Mouse (Mus musculus): ENCODE results near the gene Ero1l. TPM values are rescaled to one million over a fixed set of nuclear protein-coding genes. Genes with fewer than 3 reads are reported as not detected.

The Ero1l gene
- total RNA-seq, 1 experiment from 2014 or later, result 28.2 TPM

DNA sequence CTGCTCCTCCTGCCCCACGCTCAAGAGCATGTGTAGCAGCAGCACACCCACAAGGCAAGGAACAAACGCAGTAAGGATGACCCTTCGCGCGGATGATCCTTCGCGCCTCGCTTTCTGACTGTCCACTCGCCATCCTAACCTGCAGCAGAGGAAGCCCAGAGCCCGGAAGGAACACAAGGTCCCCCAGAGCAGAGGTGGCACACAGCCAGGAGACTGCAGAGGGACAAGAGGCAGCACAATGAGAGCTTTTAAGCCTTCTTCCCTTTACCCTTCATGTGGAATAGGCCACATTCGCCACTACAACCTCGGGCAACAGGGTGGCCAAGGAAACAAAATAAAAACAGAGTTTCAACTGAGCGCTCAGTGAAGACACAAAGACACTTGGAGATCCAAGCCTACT lies 8.9 kb downstream of the Ero1l start:
- ATAC-seq (replicated peaks; ENCODE audit: insufficient number of reproducible peaks, low FRiP score, low TSS enrichment, poor library complexity, severe bottlenecking), result no peak

DNA sequence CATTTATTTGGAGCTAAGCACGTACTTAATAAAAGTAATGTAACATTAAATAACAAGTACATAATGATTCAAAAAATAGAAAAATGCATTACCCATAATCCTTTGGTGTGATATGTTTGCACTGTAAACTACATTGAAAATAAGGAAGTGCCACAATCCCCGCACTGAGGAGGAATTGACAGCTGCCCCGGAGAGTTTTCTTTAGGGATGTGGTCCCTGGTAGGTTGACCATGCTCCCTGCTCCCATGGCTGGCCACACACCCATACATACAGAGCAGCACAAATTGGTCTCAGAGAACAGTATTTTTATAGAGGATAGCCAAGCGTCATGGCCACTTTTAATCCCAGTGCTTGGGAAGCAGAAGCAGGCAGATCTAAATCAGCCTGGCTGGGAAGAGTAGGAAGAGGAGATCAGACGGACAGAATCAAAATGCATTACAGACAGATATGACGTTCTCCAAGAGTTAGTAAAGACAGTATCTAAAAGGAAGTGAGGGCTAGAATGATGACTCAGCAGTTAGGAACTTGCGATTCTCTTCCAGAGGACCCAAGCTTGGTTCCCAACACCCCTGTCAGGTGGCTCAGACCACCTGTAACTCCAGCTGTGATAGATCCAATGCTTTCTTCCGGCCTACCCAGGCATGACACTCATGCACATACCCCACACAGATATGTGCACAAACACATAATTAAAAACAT lies 10.8 kb downstream of the Ero1l start:
- no peak for ATAC-seq (replicated peaks; ENCODE audit: insufficient number of reproducible peaks, low FRiP score, low TSS enrichment, poor library complexity, severe bottlenecking)

DNA sequence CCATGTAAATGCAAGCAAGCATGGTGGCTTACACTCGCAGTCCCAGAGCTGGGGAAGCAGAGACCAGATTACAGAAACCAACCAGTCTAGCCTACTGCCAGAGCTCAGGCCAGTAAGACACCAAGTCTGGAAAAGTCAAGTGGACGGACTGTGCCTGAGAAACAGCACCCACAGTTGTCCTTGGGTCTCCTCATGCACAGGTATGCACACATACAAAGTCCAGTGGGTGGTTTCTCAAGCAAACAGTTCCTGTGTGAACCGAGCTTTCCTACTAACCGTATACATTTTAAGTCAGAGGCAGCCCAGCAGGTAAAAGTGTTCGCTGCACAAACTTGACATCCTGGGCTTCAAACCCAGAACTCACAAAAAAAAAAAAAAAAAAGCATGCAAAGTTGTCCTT lies 12.7 kb downstream of the Ero1l start:
- no peak for ATAC-seq (replicated peaks; ENCODE audit: insufficient number of reproducible peaks, low FRiP score, low TSS enrichment, poor library complexity, severe bottlenecking)

DNA sequence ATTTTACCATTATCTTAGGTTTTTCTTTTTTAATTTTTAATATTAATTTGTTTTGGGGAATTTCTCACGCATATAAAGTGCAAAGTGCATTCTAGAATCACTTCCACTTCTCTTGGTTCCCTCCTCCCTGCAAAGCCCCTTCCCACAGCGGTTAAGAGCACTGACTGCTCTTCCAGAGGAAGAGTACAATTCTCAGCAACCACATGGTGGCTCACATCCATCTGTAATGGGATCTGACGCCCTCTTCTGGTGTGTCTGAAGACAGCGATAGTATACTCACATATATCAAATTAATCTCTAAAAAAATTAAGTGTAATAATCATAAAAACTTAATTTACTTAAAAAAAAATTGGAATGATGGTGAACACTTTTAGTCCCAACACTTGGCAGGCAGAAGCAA lies 14.2 kb downstream of the Ero1l start:
- ATAC-seq (replicated peaks; ENCODE audit: insufficient number of reproducible peaks, low FRiP score, low TSS enrichment, poor library complexity, severe bottlenecking), result no peak

DNA sequence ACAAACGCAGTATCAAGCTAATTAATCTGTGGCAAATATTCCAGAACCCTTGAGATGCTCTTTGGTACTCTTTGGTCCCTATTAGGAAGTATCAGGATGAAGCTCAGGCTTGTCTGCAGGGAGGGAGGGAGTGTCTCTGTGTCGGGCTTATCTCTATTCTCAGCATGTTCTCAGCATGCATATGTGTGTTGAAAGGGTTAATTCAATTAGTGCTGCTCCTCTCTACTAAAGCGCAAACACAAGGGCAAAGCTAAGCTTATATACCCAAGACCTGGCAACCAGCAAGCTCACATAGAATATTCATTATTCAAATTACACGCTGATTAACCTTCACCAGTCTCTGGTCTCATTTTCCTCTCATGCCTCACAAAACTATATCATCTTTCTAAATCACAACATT lies 14.6 kb downstream of the Ero1l start:
- ATAC-seq (replicated peaks; ENCODE audit: insufficient number of reproducible peaks, low FRiP score, low TSS enrichment, poor library complexity, severe bottlenecking), result no peak

DNA sequence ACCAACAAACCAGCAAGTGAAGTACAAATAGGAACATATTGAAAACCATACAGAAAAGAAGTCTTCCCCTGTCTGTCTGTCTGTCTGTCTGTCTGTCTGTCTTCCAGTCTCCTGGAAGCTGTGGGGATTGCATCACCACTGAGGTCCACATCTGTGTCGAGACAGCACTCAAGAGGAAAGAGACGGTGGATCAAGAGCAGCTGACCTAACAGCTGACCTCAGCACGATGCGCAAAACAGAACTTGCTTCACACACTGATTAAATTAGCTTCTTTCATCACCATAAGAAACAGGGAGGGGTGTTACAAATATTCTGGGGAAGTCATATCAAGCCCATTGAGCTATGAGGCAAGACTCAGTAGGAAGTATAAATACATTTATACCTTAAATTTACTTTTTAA lies 27.0 kb downstream of the Ero1l start:
- peak; percentile 98 for ATAC-seq (replicated peaks; ENCODE audit: insufficient number of reproducible peaks, low FRiP score, low TSS enrichment, poor library complexity, severe bottlenecking)

DNA sequence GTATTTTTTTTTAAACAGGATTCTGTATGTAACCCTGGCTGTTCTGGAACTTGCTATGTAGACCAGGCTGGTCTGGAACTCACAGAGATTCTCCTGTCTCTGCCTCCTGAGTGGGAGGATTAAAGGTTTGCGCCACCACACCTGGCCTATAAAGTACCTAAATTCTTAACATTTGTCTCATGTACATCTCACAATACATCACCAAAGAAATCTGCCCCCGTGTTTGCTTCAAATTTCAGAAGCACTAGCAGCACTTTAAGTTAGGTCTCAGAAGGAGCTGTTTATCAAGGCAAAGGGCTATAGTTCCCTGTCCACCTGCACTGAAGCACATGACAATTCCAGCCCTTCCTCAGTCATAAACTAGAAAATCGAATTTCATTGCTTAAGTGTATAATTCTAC lies 36.5 kb downstream of the Ero1l start:
- no peak for ATAC-seq (replicated peaks; ENCODE audit: insufficient number of reproducible peaks, low FRiP score, low TSS enrichment, poor library complexity, severe bottlenecking)

DNA sequence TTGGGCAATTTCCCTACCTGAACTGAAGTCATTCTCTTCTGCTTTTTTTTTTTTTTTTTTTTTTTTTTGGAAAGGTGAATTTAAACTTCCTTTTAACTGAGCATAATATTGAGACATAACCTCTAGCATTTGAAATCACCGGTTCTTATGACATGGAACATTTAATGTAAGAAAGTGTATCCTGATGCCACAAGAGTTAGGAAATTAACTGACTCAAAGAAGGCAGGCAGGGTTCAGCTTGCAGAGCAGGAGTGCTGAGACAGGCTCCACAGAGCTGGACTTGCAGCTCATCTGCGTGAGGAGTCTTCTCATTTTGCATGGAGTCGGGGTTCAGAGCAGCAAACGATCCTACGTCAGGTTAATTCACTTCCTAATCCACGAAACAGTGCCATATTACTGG lies 42.8 kb downstream of the Ero1l start:
- ATAC-seq (replicated peaks; ENCODE audit: insufficient number of reproducible peaks, low FRiP score, low TSS enrichment, poor library complexity, severe bottlenecking), result no peak

DNA sequence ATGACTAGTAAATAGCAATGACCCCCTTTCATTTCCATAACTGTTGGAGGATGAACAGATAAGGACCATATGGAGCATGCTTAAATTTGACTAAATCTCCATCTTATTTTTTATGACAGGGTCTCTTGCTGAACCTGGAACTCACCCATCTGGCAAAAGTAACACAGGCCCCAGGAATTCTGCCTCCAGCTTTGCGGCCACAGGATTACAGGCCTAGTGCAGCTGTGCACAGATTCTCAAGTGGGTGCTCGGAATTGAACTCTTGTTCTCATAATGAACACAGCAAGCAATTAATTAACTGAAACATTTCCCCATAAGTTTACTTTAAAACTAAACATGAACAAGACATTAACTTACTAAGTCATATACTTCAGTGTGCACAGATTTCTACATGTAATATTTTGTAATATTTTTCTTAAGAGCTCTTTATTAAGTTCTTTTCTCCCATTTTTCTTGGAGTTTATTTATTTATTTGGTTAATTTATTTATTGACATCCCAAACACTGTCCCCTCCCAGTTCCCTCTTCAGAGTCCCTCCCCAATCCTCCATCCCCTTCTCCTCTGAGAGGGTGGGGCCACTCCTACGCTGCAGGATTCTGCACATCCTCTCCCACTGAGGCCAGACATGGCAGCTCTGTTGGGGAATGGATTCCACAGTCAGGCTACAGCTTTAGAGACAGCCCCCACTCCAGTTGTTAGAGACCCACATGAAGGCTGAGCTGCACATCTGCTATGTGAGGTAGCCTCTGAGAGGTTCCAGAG lies 54.6 kb downstream of the Ero1l start:
- no peak for ATAC-seq (replicated peaks; ENCODE audit: insufficient number of reproducible peaks, low FRiP score, low TSS enrichment, poor library complexity, severe bottlenecking)

DNA sequence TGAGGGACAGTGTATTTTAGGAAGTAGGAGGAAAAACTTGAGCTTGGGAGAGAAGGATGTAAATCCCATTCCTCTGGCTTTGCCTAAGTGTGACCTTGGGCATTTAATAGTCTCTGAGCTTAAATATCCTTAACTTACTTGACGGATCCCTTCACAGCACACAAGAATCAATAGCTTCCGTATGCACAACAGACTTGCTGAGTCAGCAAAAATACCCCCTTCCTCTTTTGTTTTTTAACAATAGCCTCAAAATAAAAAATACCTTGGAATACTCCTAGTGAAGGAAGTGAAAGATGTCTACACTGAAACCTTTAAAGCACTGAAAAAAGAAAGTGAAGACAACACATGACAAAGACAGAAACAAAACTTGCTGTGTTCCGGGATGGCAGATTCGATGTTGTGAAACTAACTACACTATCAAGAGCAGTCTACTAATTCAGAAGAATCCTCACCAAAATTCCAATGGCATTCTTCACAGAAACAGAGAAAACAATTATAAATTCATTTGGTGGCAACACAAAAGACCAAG lies 67.0 kb downstream of the Ero1l start:
- 0 out of 2 replicates have a peak, but pooled peaks have one; percentile 17 for ATAC-seq (replicated peaks; ENCODE audit: insufficient number of reproducible peaks, low FRiP score, low TSS enrichment, poor library complexity, severe bottlenecking)

DNA sequence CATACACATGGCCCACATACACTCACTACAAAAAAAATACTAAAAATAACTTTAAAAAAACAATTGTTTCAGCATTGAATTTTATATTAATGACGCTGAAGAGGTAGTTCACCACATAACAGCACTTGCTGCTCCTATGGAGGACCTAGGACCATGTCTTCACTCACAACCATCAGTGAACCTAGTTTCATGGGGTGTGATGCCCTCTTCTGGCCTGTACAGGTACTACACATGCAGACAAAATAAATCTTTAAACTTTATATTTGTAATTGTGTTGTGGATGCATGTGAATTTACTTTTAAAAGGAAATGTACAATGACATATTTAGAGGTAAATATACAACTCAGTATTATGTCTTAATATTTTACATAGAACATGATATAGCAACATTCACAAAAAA lies 77.0 kb downstream of the Ero1l start:
- ATAC-seq (replicated peaks; ENCODE audit: insufficient number of reproducible peaks, low FRiP score, low TSS enrichment, poor library complexity, severe bottlenecking), result 0 out of 2 replicates have a peak, but pooled peaks have one; percentile 53

DNA sequence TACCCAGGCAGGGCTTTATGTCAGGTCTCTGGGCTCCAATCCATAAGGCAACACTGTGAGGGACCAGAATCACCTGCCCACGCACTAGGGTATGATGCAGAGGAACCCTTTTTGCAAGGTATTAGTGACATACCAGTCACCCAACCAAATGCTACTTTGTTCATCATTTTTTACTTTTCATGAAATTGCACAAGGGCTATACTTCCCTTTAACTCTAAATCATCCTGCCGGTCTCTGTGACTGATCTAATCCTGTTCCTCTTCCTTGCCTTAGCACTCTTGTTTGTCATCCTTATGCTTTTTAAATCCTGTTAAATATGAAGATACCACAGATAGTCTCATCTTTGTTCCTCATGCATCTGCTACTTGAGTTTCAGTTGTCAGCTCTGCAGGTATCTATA lies 79.5 kb downstream of the Ero1l start:
- 0 out of 2 replicates have a peak, but pooled peaks have one; percentile 43 for ATAC-seq (replicated peaks; ENCODE audit: insufficient number of reproducible peaks, low FRiP score, low TSS enrichment, poor library complexity, severe bottlenecking)

Other genes starting within 250 kb of the Ero1l start
- 2.3 to 3.9 TPM (median 3.0 TPM) in 3 replicates for gene Gpr137c, start 99.1 kb downstream of the Ero1l start, total RNA-seq (2017)
- gene Txndc16, start 98.4 kb downstream of the Ero1l start, total RNA-seq (2017), result 18.7 to 25.9 TPM (median 24.8 TPM) in 3 replicates
- gene Psmc6, start 11.0 kb upstream of the Ero1l start, total RNA-seq (2017), result 158 to 185 TPM (median 171 TPM) in 3 replicates
- gene Styx, start 32.3 kb upstream of the Ero1l start, total RNA-seq (2017), result 20.1 to 36.2 TPM (median 31.5 TPM) in 3 replicates
- 29.9 to 73.9 TPM (median 51.6 TPM) in 3 replicates for gene Gnpnat1, start 86.1 kb upstream of the Ero1l start, total RNA-seq (2017)
- not detected in 3 replicates for gene Fermt2, start 211.3 kb upstream of the Ero1l start, total RNA-seq (2017)

Data from monocyte, adult 5-6 weeks (primary cell).